Mouse (Mus musculus): ENCODE results near the gene Spata17.

DNA sequence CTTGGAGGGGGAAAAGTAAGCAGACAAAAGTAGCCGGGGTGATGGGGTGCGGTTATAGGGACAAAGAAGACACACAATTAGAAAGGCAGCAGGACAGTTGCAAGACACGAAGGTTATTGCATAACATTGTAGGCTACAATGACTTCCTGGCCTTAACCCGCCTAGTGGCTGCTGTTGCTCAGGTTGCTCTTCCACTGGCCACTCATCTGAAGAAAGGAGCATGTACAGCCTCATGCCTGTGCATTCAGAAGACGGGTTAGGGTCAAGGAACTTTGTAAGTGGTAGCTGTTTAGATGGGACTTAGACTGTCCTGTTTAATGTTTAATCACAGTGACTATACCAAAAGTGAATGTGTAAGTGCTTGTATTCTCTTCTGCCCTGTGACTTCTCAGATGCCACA, 26.1 kb upstream of the Spata17 start:
- TF ChIP-seq CTCF (IDR thresholded peaks at IDR 0.05; ENCODE audit: low read depth) (no peak), EP300 (IDR thresholded peaks at IDR 0.05; ENCODE audit: low read depth) (no peak)

Measured in liver, embryonic 14.5 days (tissue).